Mouse (Mus musculus): ENCODE measurements around the gene Pom121l2.

Pom121l2 gene

DNA sequence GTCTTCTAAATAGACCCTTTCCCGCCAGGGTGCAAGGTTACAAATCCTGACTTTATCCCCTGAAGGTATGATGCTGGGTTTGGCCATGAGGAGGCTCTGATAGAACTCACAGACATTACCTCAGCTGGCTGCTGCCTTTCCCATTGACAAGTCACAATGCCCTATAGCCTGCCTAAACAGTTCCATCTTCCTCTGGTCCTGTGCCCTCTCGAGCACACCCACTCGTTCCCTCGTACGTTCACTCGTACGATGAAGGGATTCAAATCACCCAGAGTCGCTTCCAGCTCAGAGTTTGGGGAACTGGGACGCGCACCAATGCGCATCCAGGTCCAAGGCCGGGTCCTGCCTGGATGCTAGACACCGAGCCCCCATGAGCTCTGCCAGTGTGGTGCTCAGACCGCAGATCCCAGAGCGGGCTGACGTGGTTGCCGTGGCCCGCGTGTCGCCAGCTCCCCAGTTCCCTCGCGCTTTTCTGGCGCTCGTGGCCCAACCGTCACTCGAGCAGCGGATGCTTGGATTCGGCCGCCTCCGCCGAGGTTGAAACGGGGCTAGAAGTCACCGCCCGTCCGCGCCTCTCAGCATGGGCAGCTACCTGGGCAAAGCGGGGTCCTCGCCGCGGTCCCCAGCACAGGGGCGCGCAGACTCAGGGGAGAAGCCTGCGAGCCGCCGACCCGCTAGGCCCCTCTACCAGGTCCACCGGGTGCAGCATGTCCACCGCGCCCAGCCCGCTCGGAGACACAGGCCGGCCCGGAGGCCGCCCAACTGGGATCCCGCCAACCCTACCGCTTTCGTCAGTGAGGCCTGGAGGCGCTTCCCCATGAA is at the start of gene Pom121l2:
Gene Pom121l2, plus strand, starts transcription at position 214 of the 822 bp plus-strand sequence.
- DNase-seq (ENCODE audit: low read depth) = peak; percentile 40

DNA sequence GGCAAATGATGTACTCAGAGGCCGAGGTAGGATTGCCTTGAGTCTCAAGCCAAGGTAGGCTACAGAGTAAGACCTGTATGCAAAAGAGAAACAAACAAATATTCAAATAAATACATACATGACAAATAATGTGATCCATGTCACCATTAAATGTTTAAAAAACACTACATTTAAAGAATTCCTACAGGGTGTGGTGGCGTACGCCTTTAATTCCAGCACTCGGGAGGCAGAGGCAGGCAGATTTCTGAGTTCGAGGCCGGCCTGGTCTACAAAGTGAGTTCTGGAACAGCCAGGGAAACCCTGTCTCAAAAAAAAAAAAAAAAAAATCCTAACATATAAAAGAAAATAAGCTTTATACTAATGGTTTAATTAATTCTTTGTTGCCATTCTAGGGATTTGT is 49.3 kb upstream of the Pom121l2 start:
- DNase-seq (ENCODE audit: low read depth) = no peak

DNA sequence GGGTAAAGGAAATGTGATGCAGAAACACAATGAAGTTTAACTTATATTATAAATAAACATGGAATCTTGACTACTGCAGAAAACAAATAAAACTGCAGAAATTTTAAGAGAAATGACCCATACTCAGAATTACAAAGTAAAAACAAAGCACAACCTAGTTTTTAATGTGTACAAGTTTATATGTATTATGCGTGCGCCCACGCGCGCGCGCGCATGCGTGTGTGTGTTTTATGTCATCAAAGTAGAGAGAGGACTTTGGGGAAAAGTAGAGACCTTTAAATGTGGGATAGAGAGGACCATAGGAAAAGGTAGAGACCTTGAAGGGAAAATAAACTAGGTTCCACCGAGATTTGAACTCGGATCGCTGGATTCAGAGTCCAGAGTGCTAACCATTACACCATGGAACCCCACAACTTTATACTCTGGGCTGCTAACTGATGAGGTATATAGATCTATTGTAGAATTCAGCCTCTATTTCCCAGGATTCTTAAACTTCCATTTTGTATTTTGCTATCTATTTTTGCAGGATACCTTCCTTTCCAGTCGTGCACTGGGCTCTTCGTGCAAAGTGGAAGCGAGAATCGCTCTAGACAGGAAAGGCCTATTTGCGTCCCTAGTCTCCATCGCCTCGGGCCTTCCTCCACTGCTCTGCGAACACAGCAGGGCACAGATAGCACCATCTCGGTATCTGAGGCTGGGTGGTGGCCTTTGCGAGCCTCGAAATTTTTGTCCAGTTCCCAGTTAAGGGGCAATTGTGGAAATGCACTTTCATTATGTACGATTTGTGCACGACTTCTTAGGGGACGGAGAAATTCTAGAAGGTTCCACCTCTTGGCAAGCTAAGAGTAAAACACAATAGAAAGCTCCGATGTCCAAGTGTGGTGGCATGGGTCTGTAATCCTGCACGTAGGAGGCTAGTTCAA is 47.1 kb upstream of the Pom121l2 start:
- DNase-seq (ENCODE audit: low read depth) = no peak

DNA sequence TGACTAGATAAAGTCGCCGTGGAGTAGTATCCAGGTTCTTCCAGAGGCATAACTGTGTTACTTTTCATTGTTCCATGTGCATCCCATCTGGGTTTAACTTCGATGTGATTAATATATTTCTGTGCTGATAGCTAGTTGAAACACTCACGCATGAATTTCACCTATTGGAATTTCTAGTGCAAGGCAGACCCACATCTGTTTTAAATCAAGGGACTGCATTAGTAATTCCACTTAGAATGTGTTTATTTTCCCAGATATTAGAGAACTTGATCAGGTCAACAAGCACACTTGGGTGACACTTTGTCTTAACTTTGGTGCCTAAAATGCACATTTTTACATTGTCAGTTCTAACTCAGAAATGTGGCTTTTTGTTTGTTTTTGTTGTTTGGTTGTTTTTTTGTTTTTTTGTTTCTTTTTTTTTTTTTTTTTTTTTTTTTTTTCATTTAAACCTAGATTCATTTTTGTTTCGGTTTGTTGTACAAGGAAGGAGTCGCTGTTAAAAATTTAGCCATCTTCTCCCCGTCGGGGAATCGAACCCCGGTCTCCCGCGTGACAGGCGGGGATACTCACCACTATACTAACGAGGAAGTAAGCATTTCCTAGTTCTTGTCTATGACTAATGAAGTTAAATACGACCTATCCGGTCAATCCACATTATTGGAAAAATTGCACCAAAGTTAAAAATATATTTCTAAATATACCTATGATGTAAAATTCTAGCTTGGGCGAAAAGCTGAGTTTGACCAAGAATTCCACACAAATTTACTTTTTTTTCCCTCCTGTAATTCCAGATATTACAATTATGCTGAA is 45.8 kb upstream of the Pom121l2 start:
- DNase-seq (ENCODE audit: low read depth) = peak; percentile 71

DNA sequence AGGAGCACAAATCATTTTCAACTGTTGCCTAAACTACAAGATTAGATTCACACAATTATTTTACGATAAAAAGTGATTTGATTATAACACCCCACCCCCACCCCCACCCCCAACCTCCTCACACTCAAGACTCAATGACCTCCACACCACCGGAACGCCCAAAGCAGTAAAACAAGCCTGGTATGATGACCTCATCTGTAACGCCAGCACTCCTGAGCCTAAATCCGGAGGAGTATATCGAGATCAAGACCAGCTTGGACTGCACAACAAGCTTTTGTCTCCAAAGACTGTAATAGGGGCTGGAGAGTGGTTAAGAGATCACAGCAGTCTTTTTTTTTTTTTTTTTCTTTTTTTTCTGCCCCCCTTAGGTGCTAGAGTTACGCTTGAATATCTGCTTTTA is 45.2 kb upstream of the Pom121l2 start:
- no peak for DNase-seq (ENCODE audit: low read depth)

DNA sequence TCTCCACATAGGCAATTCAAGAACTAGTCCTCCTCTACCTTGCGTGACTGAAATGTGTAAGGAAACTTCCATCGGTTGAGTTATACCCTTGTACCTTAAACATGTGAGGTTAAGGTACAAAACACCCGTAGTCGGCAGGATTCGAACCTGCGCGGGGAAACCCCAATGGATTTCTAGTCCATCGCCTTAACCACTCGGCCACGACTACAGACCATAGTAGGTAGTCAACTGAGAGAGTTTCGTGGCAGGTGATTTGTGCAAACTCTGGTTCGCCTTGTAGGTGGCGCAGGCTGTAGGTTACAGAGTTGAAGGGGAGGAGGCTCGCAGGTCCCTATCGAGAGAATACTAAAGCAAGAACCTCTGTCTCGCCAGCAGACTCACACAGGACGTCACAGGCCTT is 44.0 kb upstream of the Pom121l2 start:
- peak; percentile 80 for DNase-seq (ENCODE audit: low read depth)

DNA sequence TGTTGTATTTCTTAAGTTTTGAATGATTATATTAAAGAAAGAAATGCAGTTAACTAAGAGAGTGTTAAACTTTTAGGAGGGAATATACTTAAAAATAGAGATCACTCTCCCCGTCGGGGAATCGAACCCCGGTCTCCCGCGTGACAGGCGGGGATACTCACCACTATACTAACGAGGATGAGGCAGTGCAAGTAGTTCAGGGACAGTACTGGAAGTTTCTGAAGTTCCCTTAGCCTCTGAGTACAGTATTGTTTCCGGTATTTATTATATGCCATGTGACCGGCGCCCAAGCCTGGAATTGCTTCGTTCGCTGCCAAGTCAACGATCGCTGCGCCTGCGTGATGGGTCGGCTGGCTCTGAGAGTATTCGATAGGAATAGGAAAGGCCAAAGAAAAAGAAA is 40.8 kb upstream of the Pom121l2 start:
- peak; percentile 95 for DNase-seq (ENCODE audit: low read depth)

DNA sequence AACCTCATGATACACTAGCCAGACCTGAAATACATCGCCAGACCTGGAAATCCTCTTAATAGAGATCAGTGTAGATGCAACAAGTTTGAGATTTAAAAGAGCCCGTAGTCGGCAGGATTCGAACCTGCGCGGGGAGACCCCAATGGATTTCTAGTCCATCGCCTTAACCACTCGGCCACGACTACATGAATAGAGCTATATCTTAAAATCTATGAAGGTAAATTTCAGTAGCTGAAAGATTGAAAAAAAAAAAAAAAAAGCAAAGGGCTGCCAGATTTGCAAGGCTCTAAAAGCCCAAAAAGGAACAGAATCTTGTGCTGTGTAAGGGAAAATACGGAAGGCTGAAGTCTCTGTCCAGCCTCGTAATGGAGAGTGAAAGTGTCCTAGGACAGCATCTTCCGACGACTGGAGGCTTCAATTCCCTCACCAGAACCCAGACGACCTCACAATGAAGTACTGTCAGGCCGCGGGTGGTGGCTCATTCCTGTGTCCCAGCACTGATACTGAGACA is 40.1 kb upstream of the Pom121l2 start:
- peak; percentile 85 for DNase-seq (ENCODE audit: low read depth)

DNA sequence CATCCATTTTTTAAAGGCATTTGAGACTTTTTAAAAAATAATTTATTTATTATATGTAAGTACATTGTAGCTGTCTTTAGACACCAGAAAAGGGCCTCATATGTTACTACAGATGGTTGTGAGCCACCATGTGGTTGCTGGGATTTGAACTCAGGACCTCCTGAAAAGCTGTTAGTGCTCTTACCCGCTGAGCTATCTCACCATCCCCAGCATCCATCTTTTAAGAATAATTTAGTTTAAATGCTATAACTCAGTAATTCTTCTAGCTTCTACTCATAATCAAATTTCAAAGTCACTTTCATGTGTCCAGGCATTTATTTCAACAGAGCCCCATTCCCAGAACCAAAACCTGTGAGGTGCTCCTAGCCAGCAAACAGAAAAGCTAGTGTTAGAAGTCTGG is 37.4 kb upstream of the Pom121l2 start:
- no peak for DNase-seq (ENCODE audit: low read depth)

DNA sequence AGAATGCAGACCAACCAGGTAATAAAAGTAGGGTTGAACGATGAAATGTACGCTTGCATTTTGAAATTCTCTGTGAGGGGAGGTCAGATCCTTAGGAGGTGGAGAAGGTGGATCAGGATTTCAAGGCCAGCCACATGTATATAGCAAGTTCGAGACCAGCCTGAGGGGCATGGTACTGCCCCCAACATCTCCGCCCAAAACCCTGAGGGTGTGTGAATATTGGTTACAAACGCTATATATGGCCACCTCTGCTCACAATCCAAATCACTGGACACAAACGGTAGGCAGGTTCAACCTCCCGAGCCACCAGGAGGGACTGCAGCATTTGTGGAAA is 36.4 kb upstream of the Pom121l2 start:
- no peak for DNase-seq (ENCODE audit: low read depth)

DNA sequence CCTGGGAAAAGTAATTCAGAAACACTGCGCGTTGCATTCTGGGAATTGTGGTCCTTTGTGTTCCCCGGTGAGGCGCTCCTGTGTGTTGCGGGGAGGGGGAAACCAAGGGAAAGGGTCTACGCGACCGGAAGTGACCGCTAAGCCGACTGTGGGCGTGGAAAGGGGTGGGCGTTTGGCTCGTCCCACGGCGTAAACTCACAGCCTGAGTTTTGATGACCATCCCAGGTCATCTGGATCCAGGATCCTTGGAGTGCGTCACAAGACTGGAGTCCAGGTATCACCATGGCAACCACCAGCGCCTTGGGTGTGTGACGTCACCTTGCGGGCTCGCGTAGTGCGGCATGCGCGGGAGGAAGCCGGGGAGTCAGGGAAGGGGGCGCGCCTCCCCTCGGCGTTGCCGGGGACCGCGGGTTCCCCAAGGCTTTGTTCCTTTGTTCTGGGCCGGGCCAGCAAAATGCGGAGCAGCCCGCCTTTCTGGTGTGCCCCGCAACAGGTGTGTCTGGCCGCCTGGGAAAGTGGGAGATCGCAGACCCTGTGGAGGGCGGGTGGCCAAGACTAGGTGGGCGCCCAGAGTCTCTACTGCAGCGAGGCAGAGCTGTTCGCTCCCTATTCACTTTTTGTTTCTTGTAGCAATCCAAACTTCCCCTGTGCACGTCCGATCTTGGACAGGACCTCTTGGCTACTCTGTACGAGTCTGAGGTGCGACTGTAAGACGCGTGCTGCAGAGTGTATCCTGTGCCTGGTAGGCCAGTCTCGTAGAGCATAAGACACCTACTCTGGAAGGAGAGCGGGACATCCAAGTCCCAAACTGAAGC is 35.9 kb upstream of the Pom121l2 start, which contains the start of gene Zfp184:
Gene Zfp184, plus strand, starts transcription at position 169 of the 815 bp plus-strand sequence.
- peak; percentile 85 for DNase-seq (ENCODE audit: low read depth)

DNA sequence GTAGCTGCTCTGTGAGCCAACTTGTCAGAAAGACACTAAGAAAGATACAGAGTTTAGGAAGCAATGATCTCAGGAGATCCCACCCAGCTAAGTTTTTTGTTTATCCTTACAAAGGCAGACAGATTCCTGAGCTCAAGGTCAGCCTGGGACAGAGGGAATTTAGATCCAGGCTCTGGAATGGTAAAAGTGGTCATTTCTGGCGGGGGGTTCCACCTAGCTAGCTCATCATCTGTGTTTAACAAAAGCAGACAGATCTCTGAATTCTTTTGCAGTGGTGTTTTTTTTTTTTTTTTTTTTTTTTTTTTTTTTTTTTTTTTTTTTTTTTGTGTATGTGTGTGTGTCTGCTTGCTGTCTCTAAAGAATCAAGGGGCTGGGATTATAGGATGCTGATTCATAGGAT is 11.7 kb upstream of the Pom121l2 start:
- DNase-seq (ENCODE audit: low read depth) = no peak

DNA sequence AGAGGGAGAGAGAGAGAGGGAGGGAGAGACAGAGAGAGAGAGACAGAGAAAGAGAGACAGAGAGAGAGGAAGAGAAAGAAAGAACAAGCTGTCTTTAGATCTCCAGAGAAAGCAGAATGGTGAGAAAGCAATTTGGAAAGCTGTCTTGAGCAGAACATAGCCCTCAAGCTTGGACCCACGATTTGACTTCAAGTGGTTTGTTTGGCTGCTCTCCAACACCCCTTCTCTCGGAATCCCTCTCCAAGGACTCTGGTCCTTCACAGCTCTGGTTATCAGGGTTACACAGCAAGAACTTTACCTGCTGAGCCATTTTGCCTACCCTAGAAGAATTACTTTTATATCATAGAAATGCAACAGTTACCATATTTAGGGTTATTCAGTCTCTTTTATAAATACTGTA is 11.2 kb upstream of the Pom121l2 start:
- DNase-seq (ENCODE audit: low read depth) = no peak

DNA sequence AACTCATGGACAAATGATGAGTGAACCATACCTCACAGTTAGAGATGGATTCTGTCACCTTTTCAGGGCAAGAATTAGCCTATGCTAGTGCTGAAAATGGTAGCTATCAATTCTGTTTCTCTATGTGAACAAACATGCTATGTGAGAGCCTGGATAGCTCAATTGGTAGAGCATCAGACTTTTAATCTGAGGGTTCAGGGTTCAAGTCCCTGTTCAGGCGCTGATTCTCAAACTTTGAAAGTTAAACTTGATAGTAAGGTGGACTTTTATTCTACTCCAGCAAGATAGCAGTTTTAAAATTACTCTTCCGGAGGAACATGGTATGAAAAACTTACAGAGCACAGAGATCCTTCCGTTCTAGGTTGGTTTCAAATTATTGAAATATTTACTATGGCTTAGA is 9.4 kb upstream of the Pom121l2 start:
- no peak for DNase-seq (ENCODE audit: low read depth)

DNA sequence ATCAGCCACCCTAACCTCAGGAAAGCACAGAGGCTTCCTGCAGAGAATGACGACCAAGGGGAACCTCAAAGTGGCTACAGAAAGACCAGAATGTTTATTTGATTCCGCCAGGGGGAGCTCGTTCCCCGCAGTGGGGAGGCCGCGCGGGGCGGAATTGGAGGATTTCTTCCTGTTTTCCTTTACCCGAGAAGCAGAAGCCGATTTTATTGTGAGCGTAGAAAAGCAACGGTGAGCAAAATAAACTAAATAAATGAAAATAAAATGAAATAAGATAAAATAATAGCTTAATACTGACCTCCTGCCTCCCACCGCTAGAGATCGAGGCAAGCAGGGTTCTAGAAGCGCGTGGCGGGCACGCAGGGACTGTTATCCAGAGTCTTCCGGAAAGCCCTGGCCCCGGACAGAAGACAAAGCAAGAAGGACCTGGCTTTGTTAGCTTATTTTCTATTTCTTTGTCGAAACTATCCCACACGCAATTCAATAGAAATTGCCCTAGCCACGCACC is 6.7 kb upstream of the Pom121l2 start:
- DNase-seq (ENCODE audit: low read depth) = peak; percentile 96

DNA sequence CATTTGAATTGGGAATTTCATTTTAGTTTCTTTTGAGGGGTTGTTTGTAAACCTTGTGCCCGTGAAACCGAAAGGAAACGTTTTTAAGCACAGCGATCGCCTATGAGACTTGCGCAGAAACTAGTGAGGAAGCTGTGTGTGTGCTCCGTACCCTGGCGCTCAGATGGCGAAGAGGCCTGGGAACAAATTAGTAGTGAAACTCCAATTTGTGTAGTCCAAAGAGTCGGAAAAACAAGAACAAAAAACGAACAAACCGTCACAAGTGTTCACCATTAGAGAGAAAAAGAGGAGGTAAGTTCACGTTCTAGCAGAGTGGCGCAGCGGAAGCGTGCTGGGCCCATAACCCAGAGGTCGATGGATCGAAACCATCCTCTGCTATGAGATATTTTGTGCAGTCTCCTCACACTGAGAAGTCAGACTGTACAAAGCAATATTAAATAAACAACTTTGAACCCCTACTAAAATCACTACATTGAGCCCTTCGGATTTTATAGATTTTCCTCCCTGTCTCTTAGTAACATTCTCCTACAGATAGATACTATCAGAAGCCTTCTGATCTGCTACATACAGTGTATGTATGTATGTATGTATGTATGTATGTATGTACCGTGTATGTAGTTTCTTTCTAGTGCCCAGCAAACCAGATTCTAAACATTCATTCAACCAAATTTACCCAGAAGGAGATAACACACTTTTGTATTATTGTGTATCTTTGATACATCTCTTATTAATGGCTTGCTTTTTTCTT is 6.1 kb upstream of the Pom121l2 start:
- peak; percentile 96 for DNase-seq (ENCODE audit: low read depth)

DNA sequence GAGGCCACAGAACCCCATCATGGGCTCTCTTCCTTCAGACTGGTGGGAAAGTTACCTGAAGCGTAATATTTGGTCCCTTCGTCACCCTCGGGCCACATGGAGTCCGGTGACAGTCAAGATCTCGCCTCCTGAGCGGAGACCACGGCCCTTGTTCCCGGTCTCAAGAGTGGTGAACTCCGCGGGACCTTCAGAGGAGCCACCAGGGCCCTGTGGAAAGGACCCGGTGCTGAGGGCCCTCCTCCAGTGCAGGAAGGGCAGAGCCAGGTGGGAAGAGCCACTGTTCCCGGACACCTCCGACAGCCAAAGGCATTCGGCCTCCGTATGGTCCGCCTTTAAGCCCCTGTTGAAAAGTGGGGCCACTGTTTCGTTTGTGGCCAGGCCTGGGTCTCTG is 804 bp downstream of the Pom121l2 start:
- no peak for DNase-seq (ENCODE audit: low read depth)

DNA sequence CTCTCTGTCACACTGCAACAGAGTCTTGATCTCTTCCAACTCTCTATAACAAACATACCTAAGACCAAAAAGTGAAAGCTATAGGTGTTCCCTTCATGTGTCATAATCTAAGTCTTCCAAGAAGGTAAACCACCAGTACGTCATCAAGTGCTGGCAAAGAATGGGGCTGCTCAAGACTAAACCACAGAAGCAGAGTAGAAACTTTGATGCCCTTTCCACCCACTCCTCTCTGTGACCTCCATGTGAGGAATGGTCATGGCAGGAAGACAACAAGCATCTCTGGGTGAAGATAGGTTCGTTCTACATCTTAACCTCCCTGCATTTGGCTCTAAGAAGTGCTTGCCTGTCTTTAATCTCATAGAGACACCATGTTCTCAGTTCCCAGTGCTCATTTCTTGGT is 3.5 kb downstream of the Pom121l2 start:
- DNase-seq (ENCODE audit: low read depth) = no peak

DNA sequence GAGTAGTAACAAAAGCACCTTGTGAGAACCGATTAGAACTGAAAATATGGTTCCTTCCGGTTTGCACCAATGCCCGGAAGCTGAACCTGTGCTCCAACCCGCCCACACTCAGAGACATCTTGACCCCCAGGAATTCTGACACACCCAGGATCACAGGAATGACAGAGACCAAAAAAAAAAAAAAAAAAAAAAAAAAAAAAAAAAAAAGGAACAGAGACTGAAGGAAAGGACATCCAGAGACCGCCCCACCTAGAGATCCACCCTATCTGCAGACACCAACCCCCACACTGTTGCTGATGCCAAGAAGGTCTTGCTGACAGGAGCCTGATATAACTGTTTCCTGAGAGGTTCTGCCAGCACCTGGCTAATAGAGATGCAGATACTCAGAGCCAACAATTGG is 11.6 kb downstream of the Pom121l2 start:
- no peak for DNase-seq (ENCODE audit: low read depth)

Data from naive thymus-derived CD4-positive, alpha-beta T cell, adult 2 months (primary cell).